Mouse (Mus musculus): ENCODE results near the gene Pheta1.
A peak's percentile ranks its signal among the peaks of the same experiment; 100 is the strongest.

GRCm38 (mm10) chr5:121879211-121879610, 30.4 kb downstream of the Pheta1 start:
- TF ChIP-seq POLR2A (IDR thresholded peaks at IDR 0.05; ENCODE audit: low read depth, low read length) (no peak), CTCF (IDR thresholded peaks at IDR 0.05; ENCODE audit: extremely low read depth, insufficient read length, insufficient replicate concordance, low read depth, low read length) (peak; percentile 82)
